Mouse (Mus musculus) kidney, embryonic 16.5 days (tissue): ENCODE measurements around the gene Rpl27. TPM values are rescaled to one million over a fixed set of nuclear protein-coding genes. Genes with fewer than 3 reads are reported as not detected.
A peak's percentile ranks its signal among the peaks of the same experiment; 100 is the strongest.

Experiments used
- ATAC-seq: fragments of 200-750 bp; cut with Nextera tagmentation; 2 replicates; pipeline ENCODE4 v1.8.0; 2017; ENCODE audit warnings: moderate TSS enrichment; ENCODE audit not compliant: low FRiP score, low TSS enrichment
- H3K27ac ChIP-seq: fragments of 300-500 bp; sonication (generic); 2 replicates; pipeline ENCODE4 v1.5.1; 2014; ENCODE audit warnings: low read length
- H3K27me3 ChIP-seq: fragments of 300-500 bp; sonication (generic); 2 replicates; pipeline ENCODE4 v1.6.1; 2014; ENCODE audit warnings: low read length, control low read depth, mixed read lengths; ENCODE audit not compliant: insufficient read depth
- H3K36me3 ChIP-seq: fragments of 300-500 bp; sonication (generic); 2 replicates; pipeline ENCODE4 v1.6.1; 2014; ENCODE audit warnings: low read length, control low read depth, mixed read lengths; ENCODE audit not compliant: insufficient read depth
- H3K4me1 ChIP-seq: fragments of 300-500 bp; sonication (generic); 2 replicates; pipeline ENCODE4 v1.6.1; 2014; ENCODE audit warnings: low read length, control low read depth, mixed read lengths; ENCODE audit not compliant: insufficient read depth
- H3K4me2 ChIP-seq: fragments of 300-500 bp; sonication (generic); replicated peaks from 2 replicates; pipeline ENCODE4 v1.6.1; 2014; ENCODE audit warnings: low read depth, low read length
- H3K4me3 ChIP-seq: fragments of 300-500 bp; sonication (generic); 2 replicates; pipeline ENCODE4 v1.5.1; 2014; ENCODE audit warnings: mild to moderate bottlenecking, low read length
- H3K9ac ChIP-seq: fragments of 300-500 bp; sonication (generic); replicated peaks from 2 replicates; pipeline ENCODE4 v1.6.1; 2014; ENCODE audit warnings: low read length
- H3K9me3 ChIP-seq: fragments of 300-500 bp; sonication (generic); 2 replicates; pipeline ENCODE4 v1.6.1; 2016; ENCODE audit warnings: low read length, control low read depth
- WGBS: fragments of 180-500 bp; shearing (Covaris S2); extraction: QIAGEN DNeasy Blood & Tissue Kit; methylation state at CpG from one replicate; pipeline ENCODE4 v1.1.7; 2014; 5-methylcytosine and 5-hydroxymethylcytosine counted together
- polyA plus RNA-seq: library from polyadenylated mRNA; unstranded; fragments of >200 nt; fragmentation: Nextera tagmentation; extraction: Ambion mirVana; gene quantifications from 2 replicates; pipeline ENCODE4 v1.2.1, GENCODE M21; 2015

Gene Rpl27
- polyA plus RNA-seq, 1 experiment from 2014 or later = 290 TPM

DNA sequence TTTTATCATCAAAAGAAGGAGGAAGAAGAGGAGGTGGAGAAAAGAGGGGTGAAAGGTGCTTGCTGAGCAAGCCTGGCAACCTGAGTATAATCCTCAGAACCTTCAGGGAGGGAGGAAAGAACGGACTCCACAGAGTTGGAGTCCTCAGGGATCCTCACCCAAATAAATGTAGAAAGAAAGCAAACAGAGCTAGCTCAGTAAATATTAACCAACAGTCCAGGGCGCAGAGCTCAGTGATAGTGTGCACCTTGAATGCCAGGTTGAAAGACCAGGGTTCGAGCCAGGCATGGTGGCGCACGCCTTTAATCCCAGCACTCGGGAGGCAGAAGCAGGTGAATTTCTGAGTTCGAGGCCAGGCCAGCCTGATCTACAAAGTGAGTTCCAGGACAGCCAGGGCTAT is 13.5 kb downstream of the Rpl27 start:
- no peak overlapping the region for H3K9ac ChIP-seq
- peaks cover 18% of the 10 kb centered on the region for H3K36me3 ChIP-seq
- WGBS = 82% methylated on average over 7 of the region's 7 CpGs
- no peak overlapping the region for H3K4me2 ChIP-seq
- peaks cover 18% of the 10 kb centered on the region for H3K4me1 ChIP-seq
- no peaks in the 10 kb centered on the region for H3K27me3 ChIP-seq
- no peak for ATAC-seq
- peak overlapping the region; percentile 57; the same call in 1 of the 2 replicates for H3K27ac ChIP-seq
- H3K9me3 ChIP-seq = no peaks in the 10 kb centered on the region
- H3K4me3 ChIP-seq = no peak overlapping the region

DNA sequence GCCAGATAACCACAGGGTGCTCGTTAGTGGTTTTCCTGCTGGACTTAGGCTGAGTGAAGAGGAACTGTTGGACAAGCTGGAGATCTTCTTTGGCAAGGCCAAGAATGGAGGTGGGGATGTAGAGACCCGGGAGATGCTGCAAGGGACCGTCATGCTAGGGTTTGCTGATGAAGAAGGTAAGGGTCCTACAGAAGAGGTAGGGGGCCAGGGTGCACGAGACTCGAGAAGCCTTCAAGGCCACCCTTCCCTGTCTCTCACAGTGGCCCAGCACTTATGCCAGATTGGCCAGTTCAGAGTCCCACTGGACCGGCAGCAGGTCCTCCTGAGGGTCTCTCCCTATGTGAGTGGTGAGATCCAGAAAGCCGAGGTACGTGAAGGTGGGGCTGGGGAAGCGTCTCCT is 15.5 kb downstream of the Rpl27 start:
- WGBS = 91% methylated on average over 9 of the region's 9 CpGs
- H3K27ac ChIP-seq = no peak overlapping the region
- no peak overlapping the region for H3K4me2 ChIP-seq
- H3K9me3 ChIP-seq = no peaks in the 10 kb centered on the region
- H3K4me3 ChIP-seq = no peak overlapping the region
- H3K27me3 ChIP-seq = no peaks in the 10 kb centered on the region
- peaks cover 25% of the 10 kb centered on the region for H3K4me1 ChIP-seq
- no peak overlapping the region for H3K9ac ChIP-seq
- peaks cover 23% of the 10 kb centered on the region for H3K36me3 ChIP-seq
- no peak for ATAC-seq

DNA sequence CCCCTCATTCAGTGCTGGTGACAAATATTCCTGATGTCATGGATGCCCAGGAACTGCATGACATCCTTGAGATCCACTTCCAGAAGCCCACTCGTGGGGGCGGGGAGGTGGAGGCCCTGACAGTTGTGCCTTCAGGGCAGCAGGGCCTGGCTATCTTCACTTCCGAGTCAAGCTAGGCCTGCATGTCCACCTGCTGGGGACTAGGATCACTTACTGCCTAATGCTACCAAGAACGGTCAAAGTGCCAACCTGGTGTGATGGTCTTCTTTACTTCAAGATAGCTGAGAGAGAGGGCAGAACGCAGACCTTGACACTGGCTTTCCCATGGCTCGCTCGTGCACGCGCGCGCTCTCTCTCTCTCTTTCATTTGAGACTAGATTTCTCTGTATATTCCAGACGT is 16.1 kb downstream of the Rpl27 start:
- Histone ChIP-seq H3K4me1 (peaks cover 31% of the 10 kb centered on the region), H3K27ac (no peak overlapping the region), H3K4me2 (no peak overlapping the region), H3K9ac (no peak overlapping the region), H3K4me3 (no peak overlapping the region), H3K27me3 (no peaks in the 10 kb centered on the region), H3K9me3 (no peaks in the 10 kb centered on the region), H3K36me3 (peaks cover 23% of the 10 kb centered on the region)
- ATAC-seq = no peak
- WGBS = 88% methylated on average over 12 of the region's 12 CpGs

DNA sequence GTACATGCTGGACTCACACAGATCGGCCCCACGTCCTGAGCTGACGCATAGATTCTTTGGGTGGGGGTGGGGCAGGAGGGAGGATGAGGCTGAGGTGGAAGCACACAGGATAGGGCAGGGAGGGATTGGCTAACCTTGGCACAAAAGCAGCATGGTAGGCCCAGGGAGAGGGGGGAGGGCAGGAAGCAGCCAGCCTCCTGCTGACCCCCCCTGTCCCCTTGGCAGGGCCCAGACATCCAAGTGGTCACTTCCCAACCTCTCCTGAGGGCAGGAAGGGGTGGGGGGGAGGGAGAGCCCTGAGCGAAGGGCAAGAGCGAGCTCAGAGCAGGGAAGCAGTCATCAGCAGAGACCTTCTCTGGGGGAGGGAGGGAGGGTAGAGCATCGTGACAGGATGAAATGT is 17.6 kb downstream of the Rpl27 start:
- peaks cover 23% of the 10 kb centered on the region for H3K36me3 ChIP-seq
- no peaks in the 10 kb centered on the region for H3K27me3 ChIP-seq
- WGBS = 31% methylated on average over 6 of the region's 6 CpGs
- no peak overlapping the region for H3K4me3 ChIP-seq
- H3K9me3 ChIP-seq = no peaks in the 10 kb centered on the region
- H3K4me2 ChIP-seq = no peak overlapping the region
- no peak overlapping the region for H3K9ac ChIP-seq
- H3K4me1 ChIP-seq = peaks cover 40% of the 10 kb centered on the region
- peak; percentile 10; the same call in 1 of the 2 replicates for ATAC-seq
- no peak overlapping the region for H3K27ac ChIP-seq

DNA sequence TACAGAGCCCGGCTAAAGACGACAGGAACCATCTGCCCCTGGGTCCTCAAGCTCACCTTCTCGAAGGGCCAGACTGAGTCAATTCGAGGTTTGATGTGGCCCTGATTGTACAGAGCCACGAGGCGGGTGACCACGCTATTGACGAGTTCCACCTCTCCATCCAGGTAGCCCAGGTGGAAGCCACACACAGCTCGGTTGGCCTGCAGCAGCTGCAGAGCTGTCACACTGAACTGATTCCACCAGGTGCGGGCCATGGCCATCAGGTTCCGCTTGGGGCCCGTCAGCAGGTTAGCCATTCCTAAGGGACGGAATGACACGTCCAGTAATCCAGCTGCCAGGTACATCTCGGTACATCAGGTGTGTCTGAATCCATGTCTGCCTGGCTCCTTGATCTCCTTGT is 18.2 kb downstream of the Rpl27 start:
- WGBS = 74% methylated on average over 15 of the region's 15 CpGs

DNA sequence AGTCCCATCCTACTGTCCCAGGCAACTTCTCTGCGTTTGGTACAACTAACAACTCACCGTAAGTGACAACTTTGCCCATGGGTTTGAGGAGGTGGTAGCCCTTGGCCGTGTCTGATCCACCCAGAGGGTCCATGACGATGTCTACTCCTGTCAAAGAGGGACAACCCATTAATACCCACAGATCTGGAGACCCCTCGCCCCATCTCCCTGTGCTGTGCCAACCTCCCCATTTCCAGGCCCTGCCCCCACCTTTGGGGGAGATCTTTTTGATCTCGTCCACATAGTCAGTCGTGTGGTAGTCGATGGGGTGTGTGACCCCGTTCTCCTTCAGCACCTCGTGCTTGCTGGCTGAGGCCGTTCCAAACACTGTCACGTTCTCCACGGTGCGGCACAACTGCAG is 20.0 kb downstream of the Rpl27 start:
- no peaks in the 10 kb centered on the region for H3K27me3 ChIP-seq
- no peaks in the 10 kb centered on the region for H3K9me3 ChIP-seq
- H3K4me3 ChIP-seq = no peak overlapping the region
- H3K4me2 ChIP-seq = no peak overlapping the region
- no peak overlapping the region for H3K27ac ChIP-seq
- no peak for ATAC-seq
- peaks cover 21% of the 10 kb centered on the region; the same call in 1 of the 2 replicates for H3K36me3 ChIP-seq
- 74% methylated on average over 14 of the region's 14 CpGs for WGBS
- no peak overlapping the region for H3K9ac ChIP-seq
- peaks cover 45% of the 10 kb centered on the region for H3K4me1 ChIP-seq

More for the DNA sequence above, 18.2 kb downstream of the Rpl27 start:
- H3K36me3 ChIP-seq = peaks cover 23% of the 10 kb centered on the region
- H3K9ac ChIP-seq = no peak overlapping the region
- H3K27me3 ChIP-seq = no peaks in the 10 kb centered on the region
- no peak overlapping the region for H3K4me3 ChIP-seq
- no peak overlapping the region for H3K4me2 ChIP-seq
- H3K27ac ChIP-seq = no peak overlapping the region
- no peaks in the 10 kb centered on the region for H3K9me3 ChIP-seq
- no peak for ATAC-seq
- H3K4me1 ChIP-seq = peaks cover 38% of the 10 kb centered on the region

DNA sequence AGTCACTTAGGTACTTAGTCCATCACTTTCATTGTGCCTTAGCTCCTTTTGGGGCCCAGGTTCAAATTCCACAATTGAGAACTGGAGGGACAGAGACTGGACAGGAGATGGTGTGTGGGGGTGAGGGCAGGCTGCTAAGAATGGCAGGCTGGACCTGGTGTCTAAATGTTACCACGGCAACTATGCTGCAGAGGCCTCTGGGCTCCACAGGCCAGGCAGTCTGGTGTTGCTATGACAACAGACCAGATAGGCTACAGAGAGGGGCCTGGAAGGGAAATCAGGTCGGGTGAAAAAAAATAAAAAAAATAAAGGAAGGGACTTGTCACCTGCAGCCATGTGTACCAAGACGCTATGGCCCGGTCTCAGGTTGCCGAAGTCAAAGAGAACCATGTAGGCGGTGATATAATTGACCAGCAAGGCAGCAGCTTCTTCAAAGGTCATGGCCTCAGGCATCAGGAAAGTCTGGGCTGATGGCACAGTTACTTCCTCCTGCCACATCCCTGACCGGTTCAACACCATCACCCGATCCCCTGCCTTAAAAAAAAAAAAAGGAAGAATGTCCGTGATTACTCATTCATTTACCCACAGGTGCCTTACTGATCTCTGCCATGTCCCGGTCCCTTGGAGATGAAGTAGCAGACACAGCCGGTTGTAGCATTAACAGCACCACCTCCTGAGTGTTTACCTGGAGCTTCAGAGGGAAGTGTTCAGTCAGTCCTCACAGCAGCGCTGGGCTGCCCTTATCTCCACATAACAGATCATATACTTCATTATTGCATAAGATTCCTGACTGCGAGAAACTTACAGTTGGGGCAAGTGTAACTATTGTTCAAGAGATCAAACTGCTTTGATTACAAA is 20.7 kb downstream of the Rpl27 start:
- H3K4me1 ChIP-seq = peaks cover 48% of the 10 kb centered on the region
- no peaks in the 10 kb centered on the region for H3K9me3 ChIP-seq
- no peak overlapping the region for H3K4me3 ChIP-seq
- H3K36me3 ChIP-seq = peaks cover 15% of the 10 kb centered on the region; the same call in 1 of the 2 replicates
- WGBS = 28% methylated on average over 13 of the region's 13 CpGs
- ATAC-seq = no peak
- no peak overlapping the region for H3K4me2 ChIP-seq
- no peaks in the 10 kb centered on the region for H3K27me3 ChIP-seq
- H3K9ac ChIP-seq = no peak overlapping the region
- H3K27ac ChIP-seq = no peak overlapping the region

DNA sequence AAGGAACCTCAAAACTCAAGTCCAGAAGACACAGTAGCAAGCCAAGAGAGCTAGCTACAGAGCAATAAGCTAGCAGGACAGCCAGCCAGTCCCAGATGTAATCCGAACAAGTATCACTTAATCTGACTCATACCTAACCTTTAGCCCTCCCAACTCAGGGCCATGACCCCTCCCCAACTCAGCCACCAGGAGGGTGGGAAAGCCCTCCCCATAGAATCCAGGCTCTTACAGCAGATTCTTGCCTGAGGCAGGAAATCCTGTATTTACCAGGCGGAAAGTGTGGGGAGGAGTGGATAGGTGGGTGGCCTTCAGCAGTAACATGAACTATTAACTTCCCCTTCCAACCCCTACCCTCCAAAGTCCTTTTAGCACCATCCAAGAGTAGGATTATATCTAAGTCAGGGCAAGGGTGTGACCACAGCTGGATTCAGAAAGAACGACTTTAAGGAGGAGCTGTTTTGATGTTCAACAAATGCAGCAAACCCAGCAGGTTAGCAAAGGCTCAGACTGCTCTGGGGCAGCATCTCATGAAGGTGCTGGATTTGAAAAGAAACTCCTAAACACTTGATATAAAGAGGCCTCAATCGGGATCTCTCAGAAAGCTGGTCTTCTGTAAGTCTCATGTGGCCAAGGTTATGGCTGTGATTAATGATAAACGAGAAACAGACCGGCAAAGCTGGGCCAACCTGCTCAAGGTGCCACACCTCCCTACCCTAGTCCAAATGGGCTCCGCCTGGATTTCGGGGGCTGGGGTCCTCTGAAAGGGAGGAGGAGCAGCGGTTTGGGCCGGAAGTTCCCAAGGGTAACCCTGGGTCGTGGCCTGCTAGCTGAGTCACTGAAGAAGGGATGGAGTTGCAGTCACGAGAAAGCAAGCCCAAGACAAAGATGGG is 22.4 kb downstream of the Rpl27 start, which contains the start of gene Rnd2:
Rnd2 (plus strand) TSS at position 789 of the 890 bp plus-strand sequence.
- H3K27ac ChIP-seq = peak within 1 kb of the TSS; percentile 84
- 9% methylated on average over 12 of the region's 12 CpGs for WGBS
- H3K4me1 ChIP-seq = peaks cover 55% of the 10 kb centered on the region
- no peaks in the 10 kb centered on the region for H3K9me3 ChIP-seq
- H3K4me3 ChIP-seq = peak within 1 kb of the TSS; percentile 84
- H3K36me3 ChIP-seq = peaks cover 10% of the 10 kb centered on the region; the same call in 1 of the 2 replicates
- no peak for ATAC-seq
- no peaks in the 10 kb centered on the region for H3K27me3 ChIP-seq
- peak within 1 kb of the TSS; percentile 81 for H3K9ac ChIP-seq
- peak within 1 kb of the TSS; percentile 95 for H3K4me2 ChIP-seq

DNA sequence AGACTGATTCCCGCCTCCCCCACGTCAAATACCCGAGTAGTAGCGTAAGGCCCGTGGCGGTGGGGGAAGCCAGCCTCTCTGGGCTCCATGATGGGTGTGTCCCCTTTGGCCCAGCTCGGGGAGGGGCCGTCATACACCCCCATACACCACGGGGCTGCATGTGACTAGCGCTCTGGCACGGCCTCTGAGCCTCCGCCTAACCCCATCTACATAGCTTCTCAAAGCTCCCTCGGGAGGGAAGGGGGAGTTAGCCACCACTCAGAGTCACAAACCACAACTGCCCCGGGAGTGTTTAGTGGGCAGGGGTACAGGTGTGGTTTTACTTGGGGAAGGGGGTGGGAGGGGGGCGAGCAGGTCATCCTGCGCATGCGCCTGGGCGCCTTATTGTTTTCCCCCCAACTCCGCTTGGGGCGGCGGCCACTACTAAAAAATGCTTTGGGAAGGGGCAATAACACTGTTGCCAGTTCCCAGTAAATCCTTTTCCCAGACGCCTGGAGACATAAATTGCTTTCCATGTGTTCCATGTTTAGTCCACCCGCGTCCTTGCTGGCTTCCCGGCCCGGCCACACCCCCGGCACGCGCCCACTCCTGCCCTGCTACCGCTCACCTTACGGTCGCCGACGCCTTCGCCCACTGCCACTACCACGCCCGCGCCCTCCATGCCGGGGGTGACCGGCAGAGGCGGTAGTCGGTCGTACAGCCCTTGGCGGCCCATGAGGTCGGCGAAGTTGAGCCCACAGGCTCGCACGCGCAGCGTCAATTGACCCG is 23.2 kb downstream of the Rpl27 start:
- ATAC-seq = peak; percentile 62
- WGBS = under 1% methylated on average over 50 of the region's 51 CpGs
- H3K27me3 ChIP-seq = no peaks in the 10 kb centered on the region
- H3K9ac ChIP-seq = peak overlapping the region; percentile 81
- H3K4me3 ChIP-seq = peak overlapping the region; percentile 84
- H3K4me2 ChIP-seq = peak overlapping the region; percentile 95
- no peaks in the 10 kb centered on the region for H3K9me3 ChIP-seq
- H3K4me1 ChIP-seq = peaks cover 48% of the 10 kb centered on the region
- H3K36me3 ChIP-seq = peaks cover 8% of the 10 kb centered on the region; the same call in 1 of the 2 replicates
- peak overlapping the region; percentile 84 for H3K27ac ChIP-seq
